Mouse (Mus musculus) regulatory T cell (primary cell): ENCODE results near the gene Trp53bp2.

Source experiments
- in situ Hi-C: fragments of 300-600 bp; cut with MboI, MseI; formaldehyde crosslinking; loops from one replicate; pipeline ENCODE4 v1.15.1; 2025; ENCODE audit warnings: high pct_unique_total_duplicates

Gene Trp53bp2

GRCm38 (mm10) chr1:182408684-182409327, at the start of gene Trp53bp2:
Gene Trp53bp2, plus strand, starts transcription at chr1:182409172.
- in situ Hi-C loops, result no loop called here

GRCm38 (mm10) chr1:182362703-182363102, 46.3 kb upstream of the Trp53bp2 start:
- in situ Hi-C loops, result no loop called here

- in situ Hi-C loops, result no loop called here
Observed at GRCm38 (mm10) chr1:182363683-182364404, 45.1 kb upstream of the Trp53bp2 start.

- in situ Hi-C loops, result no loop called here
Observed at GRCm38 (mm10) chr1:182368309-182368708, 40.7 kb upstream of the Trp53bp2 start.

GRCm38 (mm10) chr1:182368782-182369181, 40.2 kb upstream of the Trp53bp2 start:
- in situ Hi-C loops, result no loop called here

- in situ Hi-C loops, result no loop called here
Observed at GRCm38 (mm10) chr1:182369435-182369834, 39.5 kb upstream of the Trp53bp2 start.

GRCm38 (mm10) chr1:182371891-182372290, 37.1 kb upstream of the Trp53bp2 start:
- in situ Hi-C loops, result no loop called here

- in situ Hi-C loops, result no loop called here
Observed at GRCm38 (mm10) chr1:182376221-182376620, 32.8 kb upstream of the Trp53bp2 start.

DNA sequence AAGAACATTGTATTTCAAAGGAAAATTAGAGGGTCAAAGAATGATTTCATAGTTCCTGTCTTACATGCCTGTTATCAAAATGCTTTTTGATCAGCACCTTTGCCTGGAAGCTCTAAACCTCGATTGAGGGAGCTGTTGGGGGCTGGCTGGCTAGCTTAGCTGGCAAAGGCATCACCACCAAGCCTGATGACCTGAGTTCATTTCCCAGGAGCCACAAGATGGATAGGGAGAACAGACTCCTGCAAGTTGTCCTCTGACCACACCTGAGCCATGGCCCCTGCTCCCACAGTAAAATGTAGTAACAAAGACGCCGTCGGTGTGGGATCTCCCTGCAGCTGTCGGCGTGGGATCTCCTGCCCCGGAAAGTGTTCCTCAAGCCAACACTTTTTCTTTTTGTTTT, 32.1 kb upstream of the Trp53bp2 start:
- in situ Hi-C loops, result no loop called here

DNA sequence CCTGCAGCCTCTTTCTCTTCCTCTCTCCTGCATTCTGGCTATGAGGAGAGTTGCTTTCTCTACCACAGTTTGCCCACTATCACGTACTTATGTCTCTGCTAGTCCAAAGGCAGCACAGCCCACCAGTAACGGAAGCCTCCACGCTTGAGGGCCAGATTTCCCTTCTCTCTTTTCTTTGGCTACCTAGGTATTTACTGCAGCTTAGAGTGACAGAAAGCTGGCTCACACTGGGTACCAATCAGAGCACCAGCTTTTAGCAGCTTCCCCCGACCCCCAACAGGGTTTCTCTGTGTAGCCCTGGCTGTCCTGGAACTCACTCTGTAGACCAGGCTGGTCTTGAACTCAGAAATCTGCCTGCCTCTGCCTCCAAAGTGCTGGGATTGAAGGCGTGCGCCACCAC, 31.5 kb upstream of the Trp53bp2 start:
- in situ Hi-C loops, result no loop called here

DNA sequence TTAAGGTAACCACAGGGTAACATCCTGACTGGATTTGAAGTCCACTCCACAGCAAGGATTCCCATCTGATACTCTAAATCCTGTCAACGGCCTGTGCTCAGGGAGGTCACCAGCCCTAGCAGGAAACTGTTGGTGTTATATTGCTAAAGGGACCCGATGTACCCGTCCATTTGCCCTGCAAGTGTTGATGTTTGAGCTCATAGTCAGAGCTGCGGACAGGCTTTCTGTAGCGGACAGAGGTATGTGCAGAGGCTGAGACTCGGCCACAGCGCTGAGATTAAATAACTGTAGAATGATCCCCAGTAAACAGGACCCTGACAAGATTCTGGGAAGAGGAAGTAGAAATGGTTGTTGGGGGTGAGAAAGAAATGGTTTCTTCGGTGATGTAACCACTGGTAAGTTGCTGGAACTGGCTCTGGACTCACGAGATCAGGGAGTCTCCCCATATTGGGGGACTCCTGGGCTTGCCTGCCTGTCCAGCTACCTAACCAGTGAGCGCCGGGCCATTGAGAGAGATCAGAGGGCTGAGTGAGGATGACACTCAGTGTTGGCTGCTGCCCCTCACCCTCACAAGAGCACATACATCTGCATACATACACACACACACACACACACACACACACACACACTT, 30.7 kb upstream of the Trp53bp2 start:
- in situ Hi-C loops, result no loop called here

DNA sequence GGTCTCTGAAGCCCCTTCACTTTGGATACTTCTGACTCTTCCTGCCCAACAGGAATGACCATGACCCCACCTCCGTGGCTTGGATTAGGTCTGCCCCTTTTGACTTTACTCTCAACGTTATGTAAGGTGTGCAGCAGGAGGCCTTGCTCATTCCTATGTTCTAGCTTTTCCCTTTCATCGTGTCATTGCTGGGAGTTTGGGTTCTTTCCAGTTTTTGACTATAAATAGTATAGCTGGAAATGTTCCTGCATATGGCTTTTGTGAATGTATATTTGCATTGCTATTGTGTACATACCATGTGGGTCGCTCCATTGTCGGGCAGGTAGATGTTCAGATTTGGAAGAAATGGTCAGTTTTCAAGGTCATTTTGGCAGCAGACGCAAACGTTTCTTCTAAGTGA, 30.1 kb upstream of the Trp53bp2 start:
- in situ Hi-C loops, result no loop called here

- in situ Hi-C loops, result no loop called here
Observed at GRCm38 (mm10) chr1:182380683-182381082, 28.3 kb upstream of the Trp53bp2 start.

GRCm38 (mm10) chr1:182381327-182381726, 27.6 kb upstream of the Trp53bp2 start:
- in situ Hi-C loops, result no loop called here

DNA sequence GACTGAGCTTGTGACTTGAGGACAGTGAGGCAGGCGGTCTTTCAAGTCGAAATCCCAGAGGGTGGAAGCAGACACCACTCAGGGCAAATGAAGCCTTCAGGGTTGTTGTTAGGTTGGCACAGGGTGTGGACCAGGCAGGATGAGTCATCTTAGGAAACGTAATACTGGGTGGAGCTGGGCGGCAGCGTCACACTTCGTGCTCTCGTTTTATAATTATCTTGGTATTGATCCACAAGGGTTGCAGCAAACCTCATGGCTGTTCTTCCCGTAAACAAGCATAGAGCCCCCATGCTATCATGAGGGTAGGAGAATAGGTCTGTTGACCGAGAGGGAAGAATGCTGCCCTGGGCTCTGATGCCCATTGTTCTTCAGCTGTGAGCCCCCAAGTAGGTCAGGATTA, 25.9 kb upstream of the Trp53bp2 start:
- in situ Hi-C loops, result no loop called here

DNA sequence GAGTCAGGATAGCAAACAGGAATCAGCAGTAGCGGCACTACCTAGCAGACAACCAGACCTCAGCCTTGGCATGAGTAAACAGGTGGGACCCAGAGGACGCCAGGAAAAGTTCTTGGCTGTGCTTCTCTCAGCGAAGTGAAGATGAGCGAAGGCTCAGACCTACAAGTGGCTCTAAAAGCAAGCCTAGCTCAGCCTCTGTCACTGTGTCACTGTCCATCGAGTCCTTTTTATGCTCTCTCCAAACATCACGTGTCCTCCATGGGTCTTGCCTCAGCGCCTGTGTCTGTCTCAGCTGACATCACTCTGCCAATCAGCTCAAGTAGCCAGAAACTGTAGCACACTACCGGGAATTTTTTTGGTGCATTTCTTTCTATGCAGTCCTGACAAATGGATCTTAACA, 22.5 kb upstream of the Trp53bp2 start:
- in situ Hi-C loops, result no loop called here

GRCm38 (mm10) chr1:182388729-182389128, 20.2 kb upstream of the Trp53bp2 start:
- in situ Hi-C loops, result no loop called here

GRCm38 (mm10) chr1:182398171-182398570, 10.8 kb upstream of the Trp53bp2 start:
- in situ Hi-C loops, result no loop called here

DNA sequence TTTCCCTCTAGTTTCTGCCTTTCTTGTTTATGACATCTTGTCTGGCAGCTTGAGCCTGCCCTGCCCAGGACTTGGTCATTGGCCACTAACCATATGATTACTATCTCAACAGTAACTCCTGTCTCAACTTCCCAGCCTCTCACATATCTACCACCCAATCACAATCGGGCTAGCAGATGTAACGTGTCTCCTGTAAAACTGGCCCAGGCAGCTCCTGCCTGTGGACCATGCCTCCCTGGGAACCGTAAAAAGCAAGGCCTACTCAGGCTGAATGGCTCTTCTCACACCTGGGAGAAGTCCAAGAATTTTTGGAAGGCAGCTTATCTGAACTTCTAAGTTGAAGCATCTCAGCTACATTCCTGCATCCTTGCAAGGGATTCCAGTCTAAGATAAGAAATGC, 10.2 kb upstream of the Trp53bp2 start:
- in situ Hi-C loops, result no loop called here

DNA sequence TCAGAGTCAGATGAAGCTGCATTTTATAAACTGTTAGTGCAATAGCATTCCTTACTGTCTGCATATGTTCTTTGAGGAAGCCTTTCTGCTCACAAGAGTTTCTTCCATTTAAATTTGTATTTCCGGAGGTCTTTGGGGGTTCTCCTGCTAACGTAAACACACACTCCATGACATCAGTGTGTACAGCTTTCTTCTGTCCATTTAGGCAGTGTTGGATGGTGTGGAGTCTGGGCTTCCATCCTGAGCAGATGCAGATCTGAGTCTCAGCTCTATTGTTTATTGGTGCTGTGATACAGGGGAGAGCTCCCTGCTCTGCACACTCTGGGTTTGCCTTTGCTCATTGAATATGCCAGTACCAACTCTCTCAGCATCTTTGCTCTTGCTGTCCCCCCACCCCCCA, 9.8 kb upstream of the Trp53bp2 start:
- in situ Hi-C loops, result no loop called here

DNA sequence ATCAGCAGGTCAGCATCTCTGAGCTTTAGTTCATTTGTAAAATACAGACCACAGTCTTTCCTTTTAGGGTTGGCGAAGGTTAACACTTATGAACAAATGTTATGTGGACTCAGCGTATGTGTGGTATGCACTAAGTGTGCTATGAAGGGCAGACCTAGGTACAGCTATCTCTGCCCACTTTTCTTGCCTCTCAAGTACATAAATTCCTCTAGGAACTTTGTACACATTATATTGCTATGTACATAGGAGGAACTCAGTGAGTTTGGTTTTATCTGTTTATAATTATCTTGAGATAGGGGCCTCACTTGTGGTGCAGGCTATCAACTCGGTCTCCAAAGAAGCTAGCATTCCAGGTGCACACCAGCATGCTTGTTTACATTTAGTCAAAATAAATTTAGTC, 9.1 kb upstream of the Trp53bp2 start:
- in situ Hi-C loops, result no loop called here

- in situ Hi-C loops, result no loop called here
Observed at GRCm38 (mm10) chr1:182403076-182403475, 5.9 kb upstream of the Trp53bp2 start.

DNA sequence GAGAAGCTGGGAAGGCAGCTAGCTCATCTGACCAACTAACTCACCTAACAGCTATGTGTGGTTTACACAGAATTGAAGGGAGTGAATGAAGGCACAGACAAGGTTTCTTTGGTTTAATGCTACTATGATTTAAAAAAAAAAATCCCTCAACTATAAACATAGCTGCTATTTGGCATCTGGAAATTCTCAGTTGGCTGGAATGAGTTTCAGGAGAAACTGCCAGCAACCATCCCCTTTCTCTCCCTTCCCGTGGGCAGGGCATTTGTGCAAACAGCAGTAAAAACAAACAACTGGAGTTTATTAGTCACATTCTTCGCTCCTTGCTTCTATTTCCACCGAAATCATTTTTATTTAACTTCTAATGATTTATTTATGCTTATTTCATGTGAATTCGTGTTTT, 2.4 kb upstream of the Trp53bp2 start:
- in situ Hi-C loops, result no loop called here
